Mouse (Mus musculus): ENCODE data around the gene Cpox. TPM values are rescaled to one million over a fixed set of nuclear protein-coding genes. Genes with fewer than 3 reads are reported as not detected.

Gene Cpox
- polyA plus RNA-seq, 1 experiment from 2014 or later: 22.0 TPM

- Histone ChIP-seq H3K36me3 (ENCODE audit: control insufficient read depth, insufficient read depth, low read length) (no peaks in the 10 kb centered on the region), H3K4me2 (ENCODE audit: low read depth, low read length, severe bottlenecking) (no peak overlapping the region), H3K4me3 (ENCODE audit: low read depth, low read length) (no peak overlapping the region), H3K27me3 (ENCODE audit: control insufficient read depth, insufficient read depth, low read length) (no peaks in the 10 kb centered on the region), H3K27ac (ENCODE audit: low read depth, low read length) (no peak overlapping the region), H3K9me3 (ENCODE audit: control insufficient read depth, low read length) (no peaks in the 10 kb centered on the region), H3K9ac (ENCODE audit: low read length) (no peak overlapping the region), H3K4me1 (replicated peaks; ENCODE audit: control insufficient read depth, insufficient read depth, low read length) (no peaks in the 10 kb centered on the region)
- DNase-seq (ENCODE audit: low spot score): no peak
- no peak for ATAC-seq (replicated peaks; ENCODE audit: low FRiP score)
Observed at GRCm38 (mm10) chr16:58756191-58756590, 86.1 kb downstream of the Cpox start.

GRCm38 (mm10) chr16:58763076-58763475 lies 93.0 kb downstream of the Cpox start, which contains the start of gene Olfr172:
Olfr172 (minus strand) TSS chr16:58763176.
- no peak for DNase-seq (ENCODE audit: low spot score)
- no peak within 1 kb of the TSS for H3K4me3 ChIP-seq (ENCODE audit: low read depth, low read length)
- no peak within 1 kb of the TSS for H3K4me2 ChIP-seq (ENCODE audit: low read depth, low read length, severe bottlenecking)
- H3K4me1 ChIP-seq (replicated peaks; ENCODE audit: control insufficient read depth, insufficient read depth, low read length): no peaks in the 10 kb centered on the region
- no peaks in the 10 kb centered on the region for H3K9me3 ChIP-seq (ENCODE audit: control insufficient read depth, low read length)
- no peak within 1 kb of the TSS for H3K9ac ChIP-seq (ENCODE audit: low read length)
- 87% methylated on average over 1 of the region's 1 CpGs for WGBS
- H3K36me3 ChIP-seq (ENCODE audit: control insufficient read depth, insufficient read depth, low read length): no peaks in the 10 kb centered on the region
- H3K27me3 ChIP-seq (ENCODE audit: control insufficient read depth, insufficient read depth, low read length): no peaks in the 10 kb centered on the region
- no peak for ATAC-seq (replicated peaks; ENCODE audit: low FRiP score)
- H3K27ac ChIP-seq (ENCODE audit: low read depth, low read length): no peak within 1 kb of the TSS

Small RNA genes lying within 50 kb of the gene (microRNA-seq; reads per million reads assigned to microRNA genes)
- not detected for gene Gm27564 (ENCODE audit: insufficient number of aligned reads)

Other genes with a start within 250 kb of the Cpox start
- gene St3gal6, start 146.0 kb upstream of the Cpox start, polyA plus RNA-seq (2014; fragmentation: Nextera tagmentation; extraction: Ambion mirVana): 8.3 and 8.8 TPM in 2 replicates
- gene Gm813, start 53.3 kb upstream of the Cpox start, polyA plus RNA-seq (2014; fragmentation: Nextera tagmentation; extraction: Ambion mirVana): not detected in 2 replicates
- not detected in 2 replicates for gene E330017A01Rik, start 31.6 kb upstream of the Cpox start, polyA plus RNA-seq (2014; fragmentation: Nextera tagmentation; extraction: Ambion mirVana)
- gene Gpr15, start 48.8 kb downstream of the Cpox start, polyA plus RNA-seq (2014; fragmentation: Nextera tagmentation; extraction: Ambion mirVana): not detected in 2 replicates
- gene Cldnd1, start 57.6 kb downstream of the Cpox start, polyA plus RNA-seq (2014; fragmentation: Nextera tagmentation; extraction: Ambion mirVana): 115 and 116 TPM in 2 replicates
- not detected in 2 replicates for gene Olfr172, start 92.9 kb downstream of the Cpox start, polyA plus RNA-seq (2014; fragmentation: Nextera tagmentation; extraction: Ambion mirVana)
- gene Olfr173, start 130.0 kb downstream of the Cpox start, polyA plus RNA-seq (2014; fragmentation: Nextera tagmentation; extraction: Ambion mirVana): not detected in 2 replicates
- not detected in 2 replicates for gene Olfr175-ps1, start 156.5 kb downstream of the Cpox start, polyA plus RNA-seq (2014; fragmentation: Nextera tagmentation; extraction: Ambion mirVana)
- gene Olfr177, start 204.5 kb downstream of the Cpox start, polyA plus RNA-seq (2014; fragmentation: Nextera tagmentation; extraction: Ambion mirVana): not detected in 2 replicates
- not detected in 2 replicates for gene Olfr178, start 221.8 kb downstream of the Cpox start, polyA plus RNA-seq (2014; fragmentation: Nextera tagmentation; extraction: Ambion mirVana)

All from forebrain, embryonic 11.5 days (tissue).